Mouse (Mus musculus) lung, embryonic 14.5 days (tissue): ENCODE data around the gene Kcnq1. TPM values are rescaled to one million over a fixed set of nuclear protein-coding genes. Genes with fewer than 3 reads are reported as not detected.

Experiments
- ATAC-seq: fragments of 200-750 bp; cut with Nextera tagmentation; 2 replicates; pipeline ENCODE4 v1.8.0; 2017; ENCODE audit warnings: mild to moderate bottlenecking, moderate TSS enrichment, moderate library complexity; ENCODE audit not compliant: insufficient read depth
- DNase-seq: peaks from one replicate; pipeline ENCODE4 v3.0.0-alpha.2; 2015
- H3K27ac ChIP-seq: fragments of 300-500 bp; sonication (generic); 2 replicates; pipeline ENCODE4 v1.5.1; 2014; ENCODE audit warnings: low read depth, mild to moderate bottlenecking, moderate library complexity
- H3K27me3 ChIP-seq: fragments of 300-500 bp; sonication (generic); 2 replicates; pipeline ENCODE4 v1.6.1; 2014; ENCODE audit warnings: low read length, control low read depth; ENCODE audit not compliant: insufficient read depth
- H3K36me3 ChIP-seq: fragments of 300-500 bp; sonication (generic); 2 replicates; pipeline ENCODE4 v1.6.1; 2014; ENCODE audit warnings: control low read depth; ENCODE audit not compliant: insufficient read depth
- H3K4me1 ChIP-seq: fragments of 300-500 bp; sonication (generic); 2 replicates; pipeline ENCODE4 v1.6.1; 2014; ENCODE audit warnings: antibody characterized with exemption, control low read depth; ENCODE audit not compliant: insufficient read depth
- H3K4me2 ChIP-seq: fragments of 300-500 bp; sonication (generic); 2 replicates; pipeline ENCODE4 v1.6.1; 2014; ENCODE audit warnings: mild to moderate bottlenecking
- H3K4me3 ChIP-seq: fragments of 300-500 bp; sonication (generic); 2 replicates; pipeline ENCODE4 v1.5.1; 2014; ENCODE audit warnings: low read depth, low read length
- H3K9ac ChIP-seq: fragments of 300-500 bp; sonication (generic); 2 replicates; pipeline ENCODE4 v1.6.1; 2014
- H3K9me3 ChIP-seq: fragments of 300-500 bp; sonication (generic); 2 replicates; pipeline ENCODE4 v1.6.1; 2016; ENCODE audit warnings: low read depth, low read length, control low read depth
- CTCF ChIP-seq: IDR thresholded peaks from 2 replicates; pipeline ENCODE4 v1.5.1; 2016; ENCODE audit warnings: antibody characterized with exemption, low read depth
- WGBS: fragments of 180-500 bp; shearing (Covaris S2); extraction: QIAGEN DNeasy Blood & Tissue Kit; methylation state at CpG from one replicate; pipeline ENCODE4 v1.1.7; 2014; 5-methylcytosine and 5-hydroxymethylcytosine counted together
- polyA plus RNA-seq: library from polyadenylated mRNA; unstranded; fragments of >200 nt; fragmentation: Nextera tagmentation; extraction: Ambion mirVana; gene quantifications from 2 replicates; pipeline ENCODE4 v1.2.1, GENCODE M21; 2014

Gene Kcnq1
- polyA plus RNA-seq, 1 experiment from 2014 or later: 5.3 TPM

DNA sequence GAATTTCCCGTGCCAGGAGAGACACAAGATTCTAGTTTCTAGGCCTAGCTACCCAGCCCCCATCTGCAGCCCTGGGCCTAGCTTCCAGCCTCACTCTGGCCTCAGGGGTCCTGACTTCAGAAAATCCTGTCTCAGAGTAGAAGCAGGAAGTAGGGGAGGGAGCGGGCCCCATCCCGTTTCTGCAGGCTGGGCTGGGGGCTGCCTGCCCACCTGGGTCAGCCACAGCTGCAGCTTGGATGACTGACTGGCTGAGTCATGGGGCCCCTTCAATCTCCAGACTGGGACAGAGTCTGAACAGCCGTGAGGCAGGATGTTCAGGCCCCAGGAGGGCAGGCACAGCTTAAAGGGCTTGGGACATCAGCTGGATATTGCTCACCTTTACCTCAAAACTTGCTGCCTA is 308.9 kb downstream of the Kcnq1 start:
- no peaks in the 10 kb centered on the region for H3K27me3 ChIP-seq
- H3K27ac ChIP-seq: no peak overlapping the region
- DNase-seq (no peak), ATAC-seq (no peak)
- no peaks in the 10 kb centered on the region for H3K36me3 ChIP-seq
- no peak overlapping the region for H3K4me3 ChIP-seq
- H3K9me3 ChIP-seq: no peaks in the 10 kb centered on the region
- TF ChIP-seq CTCF: no peak
- WGBS: 23% methylated on average over 4 of the region's 4 CpGs
- H3K4me2 ChIP-seq: no peak overlapping the region
- H3K9ac ChIP-seq: no peak overlapping the region
- H3K4me1 ChIP-seq: 0 out of 2 replicates have a peak, but pooled peaks cover 4% of the 10 kb centered on the region

DNA sequence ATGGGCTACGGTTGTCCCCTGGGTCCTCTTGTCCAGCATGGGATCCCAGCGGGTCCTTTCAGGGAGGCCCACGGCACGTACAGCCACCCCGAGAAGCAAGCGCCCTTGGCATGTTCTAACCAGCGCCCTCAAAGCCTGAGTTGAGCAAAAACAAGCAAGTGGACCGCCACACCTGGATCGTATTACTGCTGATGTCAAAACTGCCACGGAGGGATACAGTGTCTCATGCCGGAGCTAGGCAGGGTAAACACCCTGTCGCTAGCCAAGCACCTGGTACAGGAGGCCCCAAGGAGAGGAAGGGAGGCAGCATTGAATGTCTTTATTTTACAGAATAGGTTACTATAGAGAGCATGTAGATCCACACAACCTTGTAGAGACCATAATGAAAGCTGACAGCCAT is 310.2 kb downstream of the Kcnq1 start:
- WGBS: 61% methylated on average over 12 of the region's 12 CpGs
- TF ChIP-seq CTCF: no peak
- DNase-seq (no peak), ATAC-seq (no peak)
- Histone ChIP-seq H3K9ac (no peak overlapping the region), H3K4me2 (no peak overlapping the region), H3K4me1 (0 out of 2 replicates have a peak, but pooled peaks cover 4% of the 10 kb centered on the region), H3K9me3 (no peaks in the 10 kb centered on the region), H3K4me3 (no peak overlapping the region), H3K27me3 (no peaks in the 10 kb centered on the region), H3K36me3 (no peaks in the 10 kb centered on the region), H3K27ac (no peak overlapping the region)

DNA sequence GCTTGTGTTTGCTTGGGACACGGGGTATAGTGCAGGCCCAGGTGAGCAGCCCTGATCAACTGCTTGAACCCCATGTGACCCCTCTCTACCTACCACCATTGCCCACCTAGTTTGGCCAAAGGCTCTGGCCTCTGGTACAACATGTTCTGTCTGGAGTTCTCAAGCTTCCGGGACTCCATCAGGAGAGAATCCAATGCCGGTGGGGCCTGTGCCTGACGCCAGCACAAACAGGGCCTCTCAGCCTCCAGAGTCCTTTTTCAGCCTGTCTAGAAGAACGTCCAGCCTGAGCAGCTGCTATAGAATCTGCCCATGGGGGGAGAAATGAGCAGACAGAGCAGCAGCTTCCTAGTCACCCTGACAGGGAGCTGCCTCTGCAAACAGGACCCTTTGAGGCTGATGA is 311.7 kb downstream of the Kcnq1 start:
- Histone ChIP-seq H3K4me1 (0 out of 2 replicates have a peak, but pooled peaks cover 4% of the 10 kb centered on the region), H3K27ac (no peak overlapping the region), H3K9ac (no peak overlapping the region), H3K36me3 (no peaks in the 10 kb centered on the region), H3K27me3 (no peaks in the 10 kb centered on the region), H3K4me2 (no peak overlapping the region), H3K9me3 (no peaks in the 10 kb centered on the region), H3K4me3 (no peak overlapping the region)
- 61% methylated on average over 5 of the region's 5 CpGs for WGBS
- DNase-seq: no peak
- TF ChIP-seq CTCF: no peak
- no peak for ATAC-seq

DNA sequence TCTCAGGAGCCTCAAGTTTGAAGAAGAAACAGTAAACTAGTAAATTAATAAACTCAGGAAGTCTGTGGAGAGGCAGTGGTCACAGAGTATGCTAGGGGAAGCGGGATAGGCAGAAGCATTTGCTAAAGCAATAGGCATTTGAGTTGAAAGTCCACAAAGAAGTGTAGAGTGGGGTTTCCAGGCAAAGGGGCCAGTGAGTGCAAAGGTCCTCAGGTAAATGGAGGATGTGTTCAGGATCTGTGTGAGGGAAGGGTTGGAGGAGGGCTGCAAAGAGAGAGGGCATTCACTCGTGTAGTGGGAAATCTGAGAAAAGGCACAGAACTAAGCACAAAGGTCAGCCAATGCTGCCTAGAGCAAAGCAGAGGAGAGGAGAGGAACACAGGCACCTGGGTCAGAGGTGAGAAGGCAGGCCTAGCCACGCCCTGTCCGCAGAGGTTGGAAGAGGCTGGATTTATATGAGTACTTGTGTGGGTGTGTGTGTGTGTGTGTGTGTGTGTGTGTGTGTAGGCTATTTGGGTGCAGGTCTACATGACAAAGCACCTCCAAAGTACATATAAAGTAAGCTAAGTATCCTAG is 313.5 kb downstream of the Kcnq1 start:
- no peak for ATAC-seq

DNA sequence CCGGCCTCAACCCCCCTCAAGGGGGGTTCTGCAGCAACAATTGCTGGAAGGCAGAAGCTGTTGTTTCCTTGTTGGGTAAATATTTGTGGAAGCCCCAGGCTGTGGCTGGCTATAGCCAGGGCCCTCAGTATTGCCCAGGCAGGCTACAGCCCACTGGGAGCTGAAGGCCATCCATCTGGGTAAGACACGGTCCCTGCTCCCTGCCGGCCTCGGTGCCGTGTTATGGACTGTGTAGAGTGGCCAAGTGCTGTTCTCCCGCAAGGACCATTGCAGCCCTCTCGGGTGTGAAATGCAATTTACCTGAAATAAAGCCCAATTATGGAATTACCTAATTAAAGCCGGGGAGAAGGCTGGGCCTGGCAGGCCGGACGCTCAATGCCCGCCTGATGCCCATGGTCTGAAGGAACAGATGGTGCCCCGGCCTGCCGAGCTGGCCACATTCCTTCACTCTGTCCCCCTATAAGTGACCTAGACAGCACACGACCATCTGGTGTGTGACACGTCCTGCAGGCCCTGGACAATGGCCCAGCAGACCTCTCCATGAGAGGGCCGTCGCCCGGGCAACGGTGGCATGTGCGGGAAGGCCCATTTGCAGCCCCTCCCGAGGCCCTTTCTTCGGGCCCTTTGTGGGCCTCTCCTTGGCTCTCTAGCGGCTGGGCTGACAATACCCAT is 322.1 kb downstream of the Kcnq1 start:
- no peak for TF ChIP-seq CTCF
- WGBS: 59% methylated on average over 23 of the region's 23 CpGs
- Histone ChIP-seq H3K4me1 (no peaks in the 10 kb centered on the region), H3K27ac (no peak overlapping the region), H3K4me3 (no peak overlapping the region), H3K9ac (peak overlapping the region; percentile 21; the same call in 1 of the 2 replicates), H3K4me2 (no peak overlapping the region), H3K9me3 (no peaks in the 10 kb centered on the region), H3K36me3 (no peaks in the 10 kb centered on the region), H3K27me3 (no peaks in the 10 kb centered on the region)
- peak; percentile 52 for DNase-seq
- ATAC-seq: peak; percentile 67; the same call in 1 of the 2 replicates

More for the DNA sequence above, 313.5 kb downstream of the Kcnq1 start:
- no peak overlapping the region for H3K27ac ChIP-seq
- no peaks in the 10 kb centered on the region for H3K9me3 ChIP-seq
- no peaks in the 10 kb centered on the region for H3K27me3 ChIP-seq
- WGBS: 83% methylated on average over 4 of the region's 4 CpGs
- no peak overlapping the region for H3K4me3 ChIP-seq
- 0 out of 2 replicates have a peak, but pooled peaks cover 2% of the 10 kb centered on the region for H3K4me1 ChIP-seq
- no peak for TF ChIP-seq CTCF
- H3K36me3 ChIP-seq: no peaks in the 10 kb centered on the region
- H3K4me2 ChIP-seq: no peak overlapping the region
- no peak for DNase-seq
- no peak overlapping the region for H3K9ac ChIP-seq

DNA sequence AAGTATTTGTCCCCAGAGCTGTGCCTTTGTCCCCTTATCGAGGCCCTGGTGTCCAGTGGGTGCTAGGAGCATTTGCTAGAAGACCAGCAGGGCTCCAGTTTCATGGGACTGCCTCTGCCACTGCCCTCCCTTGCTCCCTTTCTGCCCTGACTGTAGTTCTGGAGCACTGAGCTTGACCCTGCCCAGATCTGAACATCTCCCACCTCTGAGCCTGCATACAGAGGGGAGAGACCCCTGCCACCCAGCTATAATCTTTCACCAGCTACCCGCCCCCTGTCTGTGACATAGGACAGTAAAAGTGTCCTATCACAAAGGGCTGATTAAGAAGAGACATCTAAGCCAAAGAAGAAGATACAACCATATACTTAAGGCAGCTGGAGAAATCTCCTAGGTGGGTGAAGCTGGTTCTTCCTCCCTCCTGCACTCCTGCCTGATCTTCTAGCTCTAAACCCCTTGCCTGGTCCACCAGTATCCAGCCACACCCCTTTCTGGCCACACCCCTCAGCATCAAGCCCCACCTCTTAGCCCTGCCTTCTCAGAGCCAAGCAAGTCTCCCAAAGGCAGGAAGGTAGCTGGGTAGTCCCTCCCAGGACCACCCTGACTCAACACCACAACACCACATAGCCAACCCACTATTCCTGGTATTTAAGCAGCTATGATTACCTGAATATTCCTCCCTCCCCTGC is 322.8 kb downstream of the Kcnq1 start:
- no peaks in the 10 kb centered on the region for H3K36me3 ChIP-seq
- H3K27ac ChIP-seq: no peak overlapping the region
- peak; percentile 22 for DNase-seq
- no peak overlapping the region for H3K4me2 ChIP-seq
- no peak overlapping the region for H3K4me3 ChIP-seq
- peak overlapping the region; percentile 21; the same call in 1 of the 2 replicates for H3K9ac ChIP-seq
- no peak for TF ChIP-seq CTCF
- no peaks in the 10 kb centered on the region for H3K27me3 ChIP-seq
- no peaks in the 10 kb centered on the region for H3K4me1 ChIP-seq
- H3K9me3 ChIP-seq: no peaks in the 10 kb centered on the region
- WGBS: 51% methylated on average over 2 of the region's 2 CpGs
- ATAC-seq: no peak

DNA sequence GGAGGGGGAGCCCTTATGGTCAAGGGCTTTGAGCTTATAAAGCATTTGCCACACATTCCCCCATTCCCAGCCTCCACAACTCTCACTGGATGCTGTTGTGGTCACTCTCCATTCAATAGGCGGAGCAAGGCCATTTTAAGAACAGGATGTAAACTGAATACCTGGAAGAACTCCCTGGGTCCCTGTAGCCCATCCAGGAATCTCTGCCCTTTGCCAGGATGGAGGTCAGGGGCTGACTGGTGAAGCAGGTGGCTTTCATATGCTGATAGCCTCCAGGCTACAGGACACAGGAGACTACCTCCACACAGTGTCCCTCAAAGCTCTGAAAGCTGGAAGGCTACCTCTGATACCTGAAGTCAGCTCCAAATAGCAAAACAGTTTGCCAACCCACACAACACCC is 326.5 kb downstream of the Kcnq1 start:
- Histone ChIP-seq H3K4me3 (no peak overlapping the region), H3K9me3 (no peaks in the 10 kb centered on the region), H3K36me3 (no peaks in the 10 kb centered on the region), H3K4me2 (no peak overlapping the region), H3K9ac (no peak overlapping the region), H3K4me1 (peaks cover 4% of the 10 kb centered on the region; the same call in 1 of the 2 replicates), H3K27me3 (no peaks in the 10 kb centered on the region), H3K27ac (no peak overlapping the region)
- 84% methylated on average over 1 of the region's 1 CpGs for WGBS
- DNase-seq (no peak), ATAC-seq (no peak)
- TF ChIP-seq CTCF: no peak
